Comparison of ENCODE assay signal across 12 mouse cellular contexts in genomic region chr8:70281001-70281400, GRCm38 (mm10). TPM values are rescaled to one million over a fixed set of nuclear protein-coding genes. Genes with fewer than 3 reads are reported as not detected.
A peak's percentile ranks its signal among the peaks of the same experiment; 100 is the strongest.
DNase-seq lines count a peak whose midpoint lies in the region; ATAC-seq and TF ChIP-seq lines count a peak whose summit lies in the region.
"Had no signal": no experiment of that assay in that cellular context is flagged by ENCODE, and none has a peak within 500 bp of the region (broad histone marks: within the 10 kb centered on the region; RNA-seq: fewer than 3 reads in every experiment).

No protein-coding gene starts in this region.

- no peak overlapping the region for H3K9ac ChIP-seq in kidney, embryonic 15.5 days
- H3K9ac ChIP-seq: limb, embryonic 13.5 days had no signal

- peaks cover 61% of the 10 kb centered on the region for H3K4me1 ChIP-seq in heart, embryonic 10.5 days
- H3K4me1 ChIP-seq in kidney, embryonic 15.5 days, result peaks cover 50% of the 10 kb centered on the region
- peaks cover 4% of the 10 kb centered on the region; the same call in 1 of the 2 replicates for H3K4me1 ChIP-seq in kidney, adult 2 months (ENCODE audit: control insufficient read depth, insufficient read depth, low read length)
- H3K4me1 ChIP-seq in testis, adult 2 months (ENCODE audit: control insufficient read depth, insufficient read depth, low read length), result peaks cover 17% of the 10 kb centered on the region

- no peak for TF ChIP-seq POLR2A in kidney, adult 2 months (IDR thresholded peaks at IDR 0.05; ENCODE audit: low read depth, low read length)
- TF ChIP-seq POLR2A in testis, adult 2 months (IDR thresholded peaks at IDR 0.05; ENCODE audit: control insufficient read depth, low read depth, low read length), result no peak

- peak overlapping the region; percentile 74 for H3K27ac ChIP-seq in heart, embryonic 10.5 days
- peak overlapping the region; percentile 90 for H3K27ac ChIP-seq in kidney, embryonic 15.5 days
- H3K27ac ChIP-seq in kidney, adult 2 months (ENCODE audit: insufficient read depth, low read depth, low read length), result no peak overlapping the region
- H3K27ac ChIP-seq in testis, adult 2 months (ENCODE audit: control insufficient read depth, insufficient read depth, low read depth, low read length), result peak overlapping the region; percentile 69

- no peak for TF ChIP-seq CTCF in kidney, adult 2 months (conservative IDR thresholded peaks at IDR 0.05; ENCODE audit: insufficient read depth, insufficient read length, low read depth, low read length)
- TF ChIP-seq CTCF in testis, adult 2 months (IDR thresholded peaks at IDR 0.05; ENCODE audit: control insufficient read depth, insufficient read depth, insufficient replicate concordance, low read depth, low read length), result no peak

- no peaks in the 10 kb centered on the region for H3K27me3 ChIP-seq in heart, embryonic 10.5 days (ENCODE audit: insufficient read depth, poor library complexity, severe bottlenecking)
- no peaks in the 10 kb centered on the region for H3K27me3 ChIP-seq in kidney, embryonic 15.5 days
- no peaks in the 10 kb centered on the region for H3K27me3 ChIP-seq in kidney, adult 2 months (replicated peaks; ENCODE audit: control insufficient read depth, insufficient read depth, low read length)
- no peaks in the 10 kb centered on the region for H3K27me3 ChIP-seq in testis, adult 2 months (ENCODE audit: control insufficient read depth, insufficient read depth, low read length)
- H3K27me3 ChIP-seq: limb, embryonic 13.5 days had no signal

- intact Hi-C loops in heart, postnatal 14 days (cut with DNase I), result no loop called here

- H3K4me2 ChIP-seq in kidney, embryonic 15.5 days, result no peak overlapping the region
- H3K4me2 ChIP-seq: limb, embryonic 13.5 days had no signal

- H3K36me3 ChIP-seq in heart, embryonic 10.5 days, result peaks cover 17% of the 10 kb centered on the region
- H3K36me3 ChIP-seq in kidney, embryonic 15.5 days, result peaks cover 14% of the 10 kb centered on the region
- H3K36me3 ChIP-seq in kidney, adult 2 months (ENCODE audit: control insufficient read depth, insufficient read depth, low read length), result no peaks in the 10 kb centered on the region
- no peaks in the 10 kb centered on the region for H3K36me3 ChIP-seq in testis, adult 2 months (ENCODE audit: control insufficient read depth, insufficient read depth, low read length)

- no peak overlapping the region for H3K4me3 ChIP-seq in heart, embryonic 10.5 days
- H3K4me3 ChIP-seq in kidney, embryonic 15.5 days (replicated peaks), result no peak overlapping the region
- H3K4me3 ChIP-seq in kidney, adult 2 months (ENCODE audit: insufficient read depth, low read depth, low read length), result no peak overlapping the region
- H3K4me3 ChIP-seq in testis, adult 2 months (ENCODE audit: control insufficient read depth, low read depth, low read length), result no peak overlapping the region
- H3K4me3 ChIP-seq: limb, embryonic 13.5 days had no signal

- no peaks in the 10 kb centered on the region for H3K9me3 ChIP-seq in heart, embryonic 10.5 days
- no peaks in the 10 kb centered on the region for H3K9me3 ChIP-seq in kidney, embryonic 15.5 days (replicated peaks)
- H3K9me3 ChIP-seq: limb, embryonic 13.5 days had no signal

- ATAC-seq in kidney, embryonic 15.5 days (replicated peaks; ENCODE audit: low FRiP score), result no peak

- no peak for DNase-seq in heart, embryonic 10.5 days (ENCODE audit: low spot score)
- DNase-seq in heart, postnatal 14 days, result no peak
- DNase-seq in kidney, adult 2 months, result no peak
- DNase-seq in lung, postnatal 10 days, result peak; percentile 51
- DNase-seq in lung, adult 18-20 months, result no peak
- no peak for DNase-seq in spleen, postnatal 10 days (ENCODE audit: low spot score in 2 of 2)
- DNase-seq: cerebellum, adult 9-11 months; gastrocnemius, postnatal 10 days; thymus, postnatal 25 days had no signal

- WGBS in heart, embryonic 10.5 days, result 51% methylated on average over 3 of the region's 3 CpGs
- 49% methylated on average over 3 of the region's 3 CpGs for WGBS in kidney, embryonic 15.5 days
- 50% methylated on average over 3 of the region's 3 CpGs for WGBS in kidney, adult 2 months

RNA-seq across cellular contexts. Expression of gene Homer3, which starts 1.6 kb away (rescaled TPM):
- polyA plus RNA-seq in heart, embryonic 10.5 days (2016; fragmentation: Nextera tagmentation; extraction: Ambion mirVana), result 42.7 and 80.5 TPM in 2 replicates
- 10 to 100 TPM; 16.6 to 18.0 TPM for total RNA-seq in heart, postnatal 14 days (2021)
- polyA plus RNA-seq in kidney, embryonic 15.5 days (2015; fragmentation: Nextera tagmentation; extraction: Ambion mirVana), result 69.5 and 79.9 TPM in 2 replicates
- polyA plus RNA-seq in kidney, adult 2 months (2012; rRNA removed), result 22.4 and 23.7 TPM in 2 replicates
- 7.3 and 9.8 TPM in 2 replicates for polyA plus RNA-seq in testis, adult 2 months (2012; rRNA removed)

RNA-seq across cellular contexts. Expression of gene Ddx49, which starts 21.3 kb away (rescaled TPM):
- 40.5 and 47.5 TPM in 2 replicates for polyA plus RNA-seq in heart, embryonic 10.5 days (2016; fragmentation: Nextera tagmentation; extraction: Ambion mirVana)
- 10 to 100 TPM; 28.9 to 29.0 TPM for total RNA-seq in heart, postnatal 14 days (2021)
- polyA plus RNA-seq in kidney, embryonic 15.5 days (2015; fragmentation: Nextera tagmentation; extraction: Ambion mirVana), result 45.1 and 49.0 TPM in 2 replicates
- 38.8 and 42.0 TPM in 2 replicates for polyA plus RNA-seq in kidney, adult 2 months (2012; rRNA removed)
- 95.5 and 101 TPM in 2 replicates for polyA plus RNA-seq in testis, adult 2 months (2012; rRNA removed)

RNA-seq across cellular contexts. Expression of gene Cope, which starts 21.3 kb away (rescaled TPM):
- 379 and 398 TPM in 2 replicates for polyA plus RNA-seq in heart, embryonic 10.5 days (2016; fragmentation: Nextera tagmentation; extraction: Ambion mirVana)
- total RNA-seq in heart, postnatal 14 days (2021), result 100 to 1,000 TPM; 160 to 164 TPM
- polyA plus RNA-seq in kidney, embryonic 15.5 days (2015; fragmentation: Nextera tagmentation; extraction: Ambion mirVana), result 320 and 327 TPM in 2 replicates
- 277 and 300 TPM in 2 replicates for polyA plus RNA-seq in kidney, adult 2 months (2012; rRNA removed)
- polyA plus RNA-seq in testis, adult 2 months (2012; rRNA removed), result 102 and 115 TPM in 2 replicates

RNA-seq across cellular contexts. Expression of gene Cers1, which starts 34.6 kb away (rescaled TPM):
- 1.4 TPM in 2 replicates for polyA plus RNA-seq in heart, embryonic 10.5 days (2016; fragmentation: Nextera tagmentation; extraction: Ambion mirVana)
- total RNA-seq in heart, postnatal 14 days (2021), result under 1 TPM; 0.56 to 0.72 TPM
- 2.6 and 4.0 TPM in 2 replicates for polyA plus RNA-seq in kidney, embryonic 15.5 days (2015; fragmentation: Nextera tagmentation; extraction: Ambion mirVana)
- 0.58 and 0.66 TPM in 2 replicates for polyA plus RNA-seq in kidney, adult 2 months (2012; rRNA removed)
- 0.43 and 0.48 TPM in 2 replicates for polyA plus RNA-seq in testis, adult 2 months (2012; rRNA removed)

RNA-seq across cellular contexts. Expression of gene Armc6, which starts 46.7 kb away (rescaled TPM):
- 29.5 and 31.6 TPM in 2 replicates for polyA plus RNA-seq in heart, embryonic 10.5 days (2016; fragmentation: Nextera tagmentation; extraction: Ambion mirVana)
- total RNA-seq in heart, postnatal 14 days (2021), result 1 to 10 TPM; 6.6 to 9.7 TPM
- polyA plus RNA-seq in kidney, embryonic 15.5 days (2015; fragmentation: Nextera tagmentation; extraction: Ambion mirVana), result 28.8 and 31.0 TPM in 2 replicates
- 14.2 and 14.4 TPM in 2 replicates for polyA plus RNA-seq in kidney, adult 2 months (2012; rRNA removed)
- 5.4 and 5.5 TPM in 2 replicates for polyA plus RNA-seq in testis, adult 2 months (2012; rRNA removed)
